Mouse (Mus musculus): Measurements from ENCODE around the gene Gpr26.

DNA sequence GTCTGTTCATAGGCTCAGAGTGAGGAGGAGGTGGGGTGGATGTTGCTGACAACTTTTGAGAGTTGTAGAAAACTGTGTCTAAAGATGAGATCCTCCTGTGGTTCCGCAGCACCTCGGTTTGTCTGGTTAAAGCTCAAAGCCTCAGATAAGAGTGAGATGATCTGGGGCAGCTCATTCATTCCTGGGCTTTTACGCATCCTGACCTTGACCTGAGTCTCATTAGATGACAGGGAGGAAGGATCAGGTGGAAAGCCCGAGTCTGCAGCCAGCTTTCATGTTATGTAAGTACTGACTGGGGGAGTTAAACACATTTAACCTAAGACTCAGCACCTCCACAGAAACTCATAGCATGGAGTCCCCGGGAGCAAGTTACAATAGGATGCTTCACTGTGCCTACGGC lies 60.4 kb downstream of the Gpr26 start:
- TF ChIP-seq CTCF (IDR thresholded peaks at IDR 0.05; ENCODE audit: low read depth), result no peak
- TF ChIP-seq EP300 (IDR thresholded peaks at IDR 0.05; ENCODE audit: low read depth), result no peak
